Mouse (Mus musculus) bone marrow, adult 2 months (tissue): ENCODE results near the gene Cradd.

ENCODE experiments used
- CTCF ChIP-seq: fragments of 200-500 bp; IDR thresholded peaks from 2 replicates; pipeline ENCODE4 v1.5.1; 2011; ENCODE audit warnings: low read length, control low read depth; ENCODE audit not compliant: control insufficient read depth, insufficient read depth
- POLR2A ChIP-seq: fragments of 200-500 bp; IDR thresholded peaks from 2 replicates; pipeline ENCODE4 v1.6.1; 2011; ENCODE audit warnings: low read depth, mild to moderate bottlenecking, control low read depth, low read length, borderline replicate concordance; ENCODE audit not compliant: control insufficient read depth

DNA sequence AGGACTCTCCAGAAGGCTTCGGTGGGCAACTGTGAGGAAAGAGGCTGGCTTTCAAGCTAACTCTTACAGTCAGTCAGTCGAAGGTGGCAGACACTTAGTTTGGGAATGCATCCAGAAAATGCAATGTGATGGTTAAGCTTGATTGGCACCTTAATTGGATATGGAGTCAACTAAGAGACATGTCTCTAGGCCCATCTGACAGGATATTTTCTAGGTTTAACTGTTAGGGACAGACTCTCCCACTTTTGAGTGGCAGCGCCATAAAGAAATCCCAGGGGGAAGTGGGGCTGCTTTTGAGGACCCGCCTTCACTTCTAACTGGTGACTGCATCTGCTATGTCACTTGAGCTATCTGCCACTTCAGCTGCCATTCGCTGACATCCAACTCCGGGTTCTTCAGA, 49.4 kb upstream of the Cradd start:
- TF ChIP-seq CTCF (no peak), POLR2A (no peak)
